Mouse (Mus musculus) testis, postnatal 14 days (tissue): ENCODE results near the gene Crb2.

ENCODE experiments used
- DNase-seq: peaks from one replicate; pipeline ENCODE4 v3.0.0; 2021; ENCODE audit warnings: low spot score

Gene Crb2

GRCm38 (mm10) chr2:37767080-37767547, 8.9 kb upstream of the Crb2 start:
- DNase-seq = no peak

GRCm38 (mm10) chr2:37767739-37768138, 8.3 kb upstream of the Crb2 start:
- DNase-seq = no peak

GRCm38 (mm10) chr2:37768903-37769302, 7.1 kb upstream of the Crb2 start:
- DNase-seq = no peak

- no peak for DNase-seq
Measured at GRCm38 (mm10) chr2:37769793-37770192, 6.3 kb upstream of the Crb2 start.

DNA sequence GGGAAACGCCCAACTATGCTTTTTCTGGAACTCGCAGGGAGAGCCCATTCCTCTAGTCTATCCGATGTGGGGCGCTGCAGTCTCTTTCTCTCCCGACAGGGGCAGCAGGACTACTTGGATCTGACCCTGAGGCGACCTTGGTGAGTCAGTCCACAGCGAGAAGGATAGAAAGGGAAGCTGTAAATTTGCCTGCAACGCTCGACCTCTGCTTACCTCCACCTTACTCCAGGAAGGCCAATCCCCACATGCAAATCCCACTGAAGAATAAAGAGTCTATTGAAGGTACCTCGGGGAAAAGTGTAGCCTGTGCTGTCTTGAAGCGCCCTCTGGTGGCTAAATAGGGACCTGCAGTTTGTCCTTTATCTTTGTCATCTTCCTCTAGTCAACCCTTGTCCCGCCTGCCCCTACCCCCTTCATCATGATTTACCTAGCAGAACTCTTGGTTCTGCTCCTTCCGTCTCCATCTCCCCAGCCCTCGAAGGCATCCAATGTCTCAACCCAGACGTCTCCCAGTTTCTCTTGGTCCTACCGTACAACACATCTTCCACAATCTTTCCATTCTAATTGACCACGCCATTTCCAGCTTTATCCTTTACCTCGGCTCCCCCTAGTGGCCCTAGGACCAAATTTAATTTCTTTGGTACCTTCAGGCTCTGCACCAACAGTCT, 4.3 kb upstream of the Crb2 start:
- DNase-seq = peak; percentile 74

GRCm38 (mm10) chr2:37774571-37774970, 1.5 kb upstream of the Crb2 start:
- DNase-seq = no peak

DNA sequence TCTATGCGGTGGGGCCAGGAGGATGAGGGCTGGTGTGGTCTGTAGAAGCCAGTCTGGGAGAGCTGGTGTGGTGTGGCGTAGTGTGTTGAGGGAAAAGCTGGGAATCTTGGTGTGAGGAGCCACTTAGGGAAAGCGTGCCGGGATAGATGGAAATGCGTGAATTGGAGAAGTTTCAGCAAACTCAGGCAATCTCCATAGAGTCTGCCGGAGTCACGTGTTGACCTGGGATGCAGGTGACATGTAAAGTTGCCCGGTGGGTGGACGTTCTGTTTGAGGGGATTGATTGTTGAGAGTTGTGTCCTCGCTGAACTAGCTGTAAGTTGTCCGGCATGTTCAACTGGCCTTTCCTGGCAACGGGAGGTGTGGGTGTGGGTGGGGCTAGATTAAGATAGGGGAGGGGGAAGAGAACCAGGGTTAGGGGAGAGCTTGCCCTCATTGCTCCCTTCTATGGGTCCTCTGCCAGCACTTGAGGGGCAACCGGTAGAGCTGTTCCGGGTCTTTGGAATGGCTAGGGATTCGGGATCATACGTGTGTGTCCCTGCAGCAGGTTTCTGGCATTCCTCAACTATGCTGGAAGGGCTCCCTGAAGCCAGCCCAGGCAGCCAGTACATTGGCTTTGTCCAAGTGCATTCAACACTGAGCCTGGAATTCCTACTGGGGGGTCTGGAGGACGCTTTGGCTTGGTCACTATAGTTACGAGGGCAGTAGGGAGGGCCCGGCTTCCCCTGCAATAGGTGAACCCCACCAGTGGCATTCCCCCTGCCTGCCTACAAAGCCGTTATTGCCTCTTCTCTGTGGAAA, 762 bp downstream of the Crb2 start:
- DNase-seq = no peak

- DNase-seq = no peak
Measured at GRCm38 (mm10) chr2:37777958-37778720, 2.1 kb downstream of the Crb2 start.

DNA sequence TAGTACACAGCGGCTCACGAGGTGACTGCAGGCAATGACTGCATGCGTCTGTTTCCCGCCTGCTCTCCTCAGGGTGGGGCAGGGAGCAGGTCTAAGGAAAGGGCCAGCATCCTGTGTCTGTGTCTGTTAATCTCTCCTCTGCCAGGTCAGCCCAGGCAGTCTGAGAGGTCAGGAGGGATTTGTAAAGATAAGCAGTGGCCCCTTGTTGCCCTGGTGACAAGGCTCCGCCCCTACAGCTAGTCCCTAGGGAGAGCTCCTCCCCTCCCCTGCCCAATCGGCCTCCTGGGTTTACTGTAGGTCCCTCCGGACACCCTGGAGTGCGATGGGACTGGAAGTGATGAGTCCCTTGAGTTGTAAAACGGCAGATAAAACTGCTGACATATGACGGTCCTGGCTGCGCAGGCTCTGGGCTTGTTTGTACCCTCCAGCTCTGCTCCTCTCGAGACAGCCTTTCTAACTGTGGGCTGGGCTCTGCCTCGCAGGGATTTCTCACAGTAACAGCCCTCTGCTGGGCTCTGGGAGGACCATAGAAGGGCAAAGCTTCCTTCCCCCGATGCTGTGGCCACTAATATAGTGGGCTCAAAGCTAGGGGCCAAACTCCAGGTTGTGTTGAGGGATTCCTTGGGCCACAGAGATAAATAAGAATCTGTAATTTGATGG, 4.4 kb downstream of the Crb2 start:
- DNase-seq = peak; percentile 46

GRCm38 (mm10) chr2:37781421-37781820, 5.4 kb downstream of the Crb2 start:
- DNase-seq = no peak

- DNase-seq = no peak
Measured at GRCm38 (mm10) chr2:37782002-37782401, 6.0 kb downstream of the Crb2 start.

DNA sequence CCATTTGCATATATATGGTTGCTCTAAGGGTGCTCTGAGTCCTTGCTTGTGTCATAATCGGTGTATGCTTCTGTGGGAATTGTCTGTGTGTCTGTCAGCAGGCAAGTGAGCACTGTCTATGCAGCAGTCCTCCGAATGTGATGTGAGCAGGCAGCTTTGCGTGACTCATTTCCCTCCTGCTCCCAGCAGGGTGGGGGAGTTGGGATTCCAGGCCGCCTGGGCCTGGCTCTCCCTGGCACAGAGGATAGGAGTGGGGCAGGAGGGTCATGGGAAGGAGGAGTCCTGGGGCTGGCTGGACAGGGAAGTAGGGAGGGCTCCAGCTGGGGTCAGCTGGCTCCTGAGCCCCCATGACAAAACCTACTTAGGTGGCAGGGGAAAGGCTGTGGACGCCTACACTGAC, 8.4 kb downstream of the Crb2 start:
- DNase-seq = no peak

DNA sequence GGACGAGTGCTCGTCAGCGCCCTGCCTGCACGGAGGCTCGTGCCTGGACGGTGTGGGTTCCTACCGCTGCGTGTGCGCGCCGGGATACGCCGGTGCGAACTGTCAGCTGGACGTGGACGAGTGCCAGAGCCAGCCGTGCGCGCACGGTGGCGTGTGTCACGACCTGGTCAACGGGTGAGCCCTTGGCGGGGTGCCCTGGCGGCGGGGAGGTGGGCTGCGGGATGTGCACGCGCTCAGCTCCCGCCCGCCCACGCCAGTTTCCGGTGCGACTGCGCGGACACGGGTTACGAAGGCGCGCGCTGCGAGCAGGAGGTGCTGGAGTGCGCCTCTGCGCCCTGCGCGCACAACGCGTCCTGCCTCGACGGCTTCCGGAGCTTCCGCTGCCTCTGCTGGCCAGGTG, 10.4 kb downstream of the Crb2 start:
- DNase-seq = peak; percentile 38

GRCm38 (mm10) chr2:37788176-37788962, 12.3 kb downstream of the Crb2 start:
- DNase-seq = no peak

- DNase-seq = no peak
Measured at GRCm38 (mm10) chr2:37789029-37789428, 13.0 kb downstream of the Crb2 start.

DNA sequence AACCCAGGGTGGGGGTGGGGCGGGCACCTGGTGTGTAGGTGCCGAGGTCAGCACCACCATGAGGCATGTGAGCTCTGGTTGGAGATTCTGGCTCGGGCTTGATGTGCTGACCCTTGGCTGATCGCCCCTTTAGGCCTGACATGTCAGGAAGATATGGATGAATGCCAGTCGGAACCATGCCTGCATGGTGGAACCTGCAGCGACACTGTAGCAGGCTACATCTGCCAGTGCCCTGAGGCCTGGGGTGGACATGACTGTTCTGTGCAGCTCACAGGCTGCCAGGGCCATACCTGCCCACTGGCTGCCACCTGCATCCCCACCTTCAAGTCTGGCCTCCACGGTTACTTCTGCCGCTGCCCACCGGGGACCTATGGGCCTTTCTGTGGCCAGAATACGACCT, 13.9 kb downstream of the Crb2 start:
- no peak for DNase-seq

GRCm38 (mm10) chr2:37790738-37791137, 14.7 kb downstream of the Crb2 start:
- DNase-seq = no peak

DNA sequence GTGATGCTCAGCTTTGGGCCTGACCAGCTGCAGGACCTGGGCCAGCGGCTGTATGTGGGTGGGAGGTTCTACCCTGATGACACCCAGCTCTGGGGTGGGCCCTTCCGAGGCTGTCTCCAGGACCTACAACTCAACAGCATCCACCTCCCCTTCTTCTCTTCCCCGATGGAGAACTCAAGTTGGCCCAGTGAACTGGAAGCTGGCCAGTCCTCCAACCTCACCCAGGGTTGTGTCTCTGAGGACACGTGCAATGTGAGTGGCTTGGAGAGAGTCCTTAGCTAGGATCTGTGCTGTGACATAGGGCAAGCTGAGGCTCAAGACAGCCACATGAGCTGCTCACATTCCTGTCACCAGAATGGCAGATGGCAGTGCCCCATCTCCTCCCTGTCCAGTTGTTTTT, 15.3 kb downstream of the Crb2 start:
- DNase-seq = no peak

DNA sequence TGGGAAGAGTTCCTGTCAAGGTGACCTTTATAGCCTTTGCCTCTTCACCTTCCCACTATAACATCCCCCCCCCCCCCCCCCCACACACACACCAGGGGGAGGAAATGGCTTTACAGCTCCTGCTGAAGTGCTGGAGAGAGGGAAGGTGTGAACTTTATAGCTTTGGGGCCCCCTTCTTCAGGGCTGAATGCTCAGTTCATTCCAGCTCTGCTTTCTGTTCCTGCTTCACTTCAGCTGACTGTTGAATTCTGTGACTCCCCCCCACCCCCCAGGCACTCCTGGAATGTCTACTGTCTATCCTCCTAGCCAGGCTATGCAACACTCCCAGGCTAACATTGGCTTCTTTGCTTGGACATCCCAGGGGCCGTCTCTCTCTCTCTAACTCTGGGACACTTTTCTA, 20.0 kb downstream of the Crb2 start:
- DNase-seq = no peak

DNA sequence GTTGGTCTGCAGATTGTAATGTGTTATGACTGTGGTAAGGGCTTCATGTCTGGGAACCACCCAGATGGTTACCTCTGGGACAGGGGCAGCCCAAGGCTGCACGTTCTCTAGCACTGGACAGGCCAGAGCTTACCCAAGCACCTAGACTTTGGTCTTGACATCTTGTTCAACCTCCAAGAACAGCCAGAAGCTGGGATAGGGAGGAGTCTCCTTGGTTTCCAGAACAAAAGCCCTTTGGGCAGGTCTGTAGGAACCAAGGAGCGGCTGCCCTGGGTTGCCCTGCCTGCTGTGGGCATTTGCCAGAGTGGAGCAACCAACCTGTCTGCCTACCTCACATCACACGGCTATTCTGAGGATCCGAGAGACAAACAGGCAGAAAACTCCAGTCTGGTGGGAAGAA, 21.0 kb downstream of the Crb2 start:
- DNase-seq = no peak

DNA sequence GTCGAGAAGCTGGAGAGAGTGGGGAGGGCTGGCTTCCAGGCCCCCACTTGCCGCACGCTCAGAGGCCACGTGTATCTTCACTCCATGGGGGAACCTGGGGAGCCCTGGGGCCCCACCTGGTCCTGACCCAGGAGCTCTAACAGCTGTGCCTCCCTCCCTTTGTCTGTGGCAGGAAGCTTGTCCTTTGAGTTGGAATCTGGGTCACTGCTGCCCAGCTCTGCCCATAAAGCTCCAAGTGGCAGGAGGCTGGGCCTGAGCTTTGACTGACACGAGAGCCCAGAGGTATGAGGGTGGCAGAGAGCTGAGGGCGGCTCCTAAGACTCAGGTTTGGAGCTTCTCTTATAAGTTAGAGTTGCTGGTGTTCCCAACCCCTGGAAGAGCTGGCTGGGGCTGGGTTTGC, 23.1 kb downstream of the Crb2 start:
- DNase-seq = no peak

- DNase-seq = no peak
Measured at GRCm38 (mm10) chr2:37801687-37802086, 25.6 kb downstream of the Crb2 start.
